Mouse (Mus musculus): ENCODE measurements around the gene Lefty1. TPM values are rescaled to one million over a fixed set of nuclear protein-coding genes. Genes with fewer than 3 reads are reported as not detected.

The Lefty1 gene
- 2.5 and 2.7 TPM in 2 replicates for polyA plus RNA-seq (2021; fragmentation: Nextera tagmentation)
- long read RNA-seq, experiment 1, partial matches to known transcripts: 0 of 1 reads
- long read RNA-seq, experiment 1, other reads (novel, unspliced or antisense): 0 of 1 reads
- long read RNA-seq, experiment 2, partial matches to known transcripts: 0 of 3 reads
- long read RNA-seq, experiment 2, other reads (novel, unspliced or antisense): 0 of 3 reads

DNA sequence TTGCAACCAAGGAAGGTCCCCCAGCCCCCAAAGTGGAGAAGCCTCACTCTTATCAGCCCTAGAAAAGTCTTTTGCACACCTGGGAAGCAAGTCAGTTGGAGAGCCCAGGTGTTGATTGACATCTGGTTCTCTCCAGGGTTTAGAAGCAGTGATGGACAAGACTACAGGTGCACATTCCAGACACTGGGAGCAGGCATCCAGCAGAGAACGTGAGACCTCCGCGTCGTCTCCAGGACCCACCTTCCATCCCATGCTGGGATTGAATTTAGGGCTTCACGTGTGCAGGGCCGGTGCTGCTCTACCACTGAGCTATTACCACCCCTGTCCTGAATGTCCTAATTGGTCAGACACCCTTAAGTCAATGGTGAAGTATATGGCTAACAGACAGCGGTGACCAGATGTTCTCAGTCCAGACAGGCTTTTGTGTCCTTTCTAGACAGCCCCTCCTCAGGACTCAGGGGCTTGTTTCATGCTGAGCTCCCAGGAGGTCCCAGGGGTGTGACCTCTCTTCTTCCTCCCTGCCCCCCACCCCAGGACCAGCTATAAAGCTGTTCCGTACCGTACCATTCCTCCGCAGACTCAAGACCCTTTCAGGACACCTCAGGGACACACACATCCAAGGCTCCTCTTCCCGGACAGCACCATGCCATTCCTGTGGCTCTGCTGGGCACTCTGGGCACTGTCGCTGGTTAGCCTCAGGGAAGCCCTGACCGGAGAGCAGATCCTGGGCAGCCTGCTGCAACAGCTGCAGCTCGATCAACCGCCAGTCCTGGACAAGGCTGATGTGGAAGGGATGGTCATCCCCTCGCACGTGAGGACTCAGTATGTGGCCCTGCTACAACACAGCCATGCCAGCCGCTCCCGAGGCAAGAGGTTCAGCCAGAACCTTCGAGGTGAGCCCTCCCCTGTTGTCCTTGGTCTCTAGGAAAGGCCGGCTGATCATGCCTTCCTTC lies at the start of gene Lefty1:
TSS of gene Lefty1 (plus strand) at position 556 of the 953 bp plus-strand sequence.

DNA sequence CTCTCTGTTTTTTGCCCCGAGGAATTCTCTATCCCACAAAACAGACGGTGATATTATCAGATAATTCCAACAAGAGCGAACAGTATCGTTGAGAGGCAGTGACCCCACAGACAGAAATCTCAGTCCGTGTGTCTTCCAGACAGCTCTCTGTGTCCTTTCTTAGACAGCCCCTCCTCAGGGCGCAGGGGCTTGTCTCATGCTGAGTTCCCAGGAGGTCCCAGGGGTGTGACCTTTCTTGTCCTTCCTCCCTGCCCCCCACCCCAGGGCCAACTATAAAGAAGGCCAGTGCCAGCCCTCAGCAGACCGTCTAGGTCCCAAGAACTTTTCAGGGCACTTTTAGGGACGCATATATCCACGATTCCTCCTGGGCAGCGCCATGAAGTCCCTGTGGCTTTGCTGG lies 42.0 kb upstream of the Lefty1 start, which contains the start of gene Lefty2:
TSS of gene Lefty2 (plus strand) at position 301 of the 400 bp plus-strand sequence.

DNA sequence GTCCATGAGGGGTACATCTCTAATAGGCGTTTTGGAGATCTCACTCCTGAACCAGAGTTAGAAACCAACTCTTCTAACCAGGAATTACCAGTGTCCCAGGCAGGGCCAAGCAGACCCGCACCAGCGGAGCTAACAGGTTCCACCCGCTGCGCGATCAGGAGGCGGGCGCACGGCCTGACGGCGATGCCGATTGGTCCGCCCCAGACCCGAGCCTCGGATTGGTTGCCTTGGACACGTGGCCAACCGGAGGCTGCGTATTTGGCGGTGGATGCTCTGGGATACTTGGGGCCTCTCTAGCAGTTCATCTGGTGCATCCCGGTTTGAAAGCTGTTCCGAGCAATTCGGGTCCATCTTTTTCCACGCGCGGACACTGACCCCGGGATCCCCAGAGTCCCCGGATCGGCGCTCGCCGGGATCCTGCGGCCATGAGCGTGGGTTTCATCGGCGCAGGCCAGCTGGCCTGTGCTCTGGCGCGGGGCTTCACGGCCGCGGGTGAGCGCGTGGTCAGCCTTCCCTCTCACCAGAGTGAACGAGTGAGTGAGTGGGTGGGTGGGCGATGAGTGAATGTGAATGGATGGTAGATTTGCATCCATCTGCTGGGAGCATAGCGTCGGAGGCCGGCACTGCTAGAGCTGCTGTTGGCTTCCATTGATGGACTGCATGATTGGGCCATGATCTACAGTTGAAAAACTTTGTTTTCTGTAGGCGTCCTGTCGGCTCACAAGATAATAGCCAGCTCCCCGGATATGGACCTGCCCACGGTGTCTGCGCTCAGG lies 30.6 kb upstream of the Lefty1 start, which contains the start of gene Pycr2:
TSS of gene Pycr2 (plus strand) at position 255 of the 776 bp plus-strand sequence.

DNA sequence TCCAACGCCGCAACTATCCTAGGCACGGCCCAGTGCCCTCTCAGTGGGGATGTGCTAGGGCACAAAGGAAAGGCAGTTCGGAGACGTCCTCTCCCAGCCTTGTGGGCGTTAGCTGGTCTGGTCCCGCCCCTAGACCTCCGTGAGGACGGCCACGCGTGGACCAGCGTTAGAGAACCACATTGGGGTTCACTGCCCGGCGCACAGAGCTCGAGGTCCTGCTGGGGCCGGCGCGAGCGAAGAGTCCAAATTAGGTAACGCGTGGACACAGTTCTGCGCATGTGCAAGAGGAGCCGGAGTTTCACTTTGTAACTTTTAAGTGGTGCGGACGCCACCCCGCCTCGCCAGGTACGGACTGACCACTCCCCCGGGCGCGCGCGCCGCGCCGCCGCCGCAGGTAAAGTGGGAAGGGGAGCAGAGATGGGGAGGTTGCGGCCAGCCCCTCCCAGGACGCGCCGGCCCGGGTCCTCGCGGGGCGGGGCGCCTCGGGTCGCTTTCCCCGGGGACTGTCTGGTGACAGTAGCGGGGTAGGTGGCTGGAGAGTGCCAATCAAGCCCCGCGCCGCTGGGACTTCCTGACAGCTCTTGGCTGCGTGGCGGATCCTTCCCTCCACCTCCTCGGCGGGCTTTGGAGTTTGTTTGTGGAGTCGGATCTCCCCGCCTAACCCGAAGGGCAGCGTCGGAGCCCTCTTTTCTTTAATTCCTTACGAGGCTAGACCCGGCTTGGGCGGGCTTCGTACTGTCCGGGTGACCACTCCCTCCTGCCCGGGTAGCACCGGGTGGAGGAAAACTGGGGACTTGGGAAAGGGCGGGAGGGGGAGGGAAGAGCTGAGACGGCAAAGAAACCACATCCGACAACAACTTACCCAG lies 7.6 kb downstream of the Lefty1 start, which contains the start of gene Tmem63a:
TSS of gene Tmem63a (plus strand) at position 179 of the 866 bp plus-strand sequence.

Other genes starting within 250 kb of the Lefty1 start
- gene Mixl1, start 238.0 kb upstream of the Lefty1 start, polyA plus RNA-seq (2021; fragmentation: Nextera tagmentation): not detected in 2 replicates
- gene Acbd3, start 209.0 kb upstream of the Lefty1 start, polyA plus RNA-seq (2021; fragmentation: Nextera tagmentation): 6.0 TPM in 2 replicates
- gene H3f3a, start 121.1 kb upstream of the Lefty1 start, polyA plus RNA-seq (2021; fragmentation: Nextera tagmentation): 246 and 299 TPM in 2 replicates
- gene Sde2, start 83.9 kb upstream of the Lefty1 start, polyA plus RNA-seq (2021; fragmentation: Nextera tagmentation): 13.4 and 16.2 TPM in 2 replicates
- gene Lefty2, start 41.9 kb upstream of the Lefty1 start, polyA plus RNA-seq (2021; fragmentation: Nextera tagmentation): 0.28 and 0.59 TPM in 2 replicates
- gene Pycr2, start 30.7 kb upstream of the Lefty1 start, polyA plus RNA-seq (2021; fragmentation: Nextera tagmentation): 65.0 and 74.7 TPM in 2 replicates
- gene Tmem63a, start 7.3 kb downstream of the Lefty1 start, polyA plus RNA-seq (2021; fragmentation: Nextera tagmentation): 18.8 and 20.1 TPM in 2 replicates
- gene Ephx1, start 85.9 kb downstream of the Lefty1 start, polyA plus RNA-seq (2021; fragmentation: Nextera tagmentation): 15.9 and 21.4 TPM in 2 replicates
- gene 9130409I23Rik, start 116.2 kb downstream of the Lefty1 start, polyA plus RNA-seq (2021; fragmentation: Nextera tagmentation): not detected in 2 replicates
- gene Nvl, start 209.2 kb downstream of the Lefty1 start, polyA plus RNA-seq (2021; fragmentation: Nextera tagmentation): 6.7 and 12.6 TPM in 2 replicates
- gene Cnih4, start 209.7 kb downstream of the Lefty1 start, polyA plus RNA-seq (2021; fragmentation: Nextera tagmentation): 47.2 and 53.3 TPM in 2 replicates